Mouse (Mus musculus) G1E (cell line): ENCODE data around the gene Atf6. TPM values are rescaled to one million over a fixed set of nuclear protein-coding genes. Genes with fewer than 3 reads are reported as not detected.

Experiments
- ATAC-seq: 2 replicates; pipeline ENCODE4 v1.8.0; 2016; ENCODE audit warnings: mild to moderate bottlenecking; ENCODE audit not compliant: insufficient number of reproducible peaks, poor library complexity, low FRiP score, severe bottlenecking; ENCODE audit errors: extremely low read depth
- DNase-seq: peaks from one replicate; pipeline ENCODE4 v3.0.0; 2012; ENCODE audit warnings: low spot score
- H3K27me3 ChIP-seq: 2 replicates; pipeline ENCODE4 v1.6.1; 2012; ENCODE audit warnings: mild to moderate bottlenecking, low read length, inconsistent platforms; ENCODE audit not compliant: insufficient read depth
- H3K36me3 ChIP-seq: replicated peaks from 2 replicates; pipeline ENCODE3; 2012; ENCODE audit warnings: mild to moderate bottlenecking, inconsistent platforms
- H3K4me1 ChIP-seq: 2 replicates; pipeline ENCODE4 v1.6.1; 2012; ENCODE audit warnings: low read depth, low read length, inconsistent platforms, mixed read lengths; ENCODE audit not compliant: insufficient read depth
- H3K4me3 ChIP-seq: 2 replicates; pipeline ENCODE4 v1.5.1; 2012; ENCODE audit warnings: low read depth, mild to moderate bottlenecking, inconsistent platforms, low read length, moderate library complexity, mixed read lengths
- H3K9me3 ChIP-seq: replicated peaks from 2 replicates; pipeline ENCODE4 v1.6.1; 2012; ENCODE audit warnings: inconsistent platforms
- CTCF ChIP-seq: IDR thresholded peaks from 2 replicates; pipeline ENCODE4 v1.5.1; 2012; ENCODE audit warnings: low read depth, low read length, inconsistent platforms, mixed read lengths
- GATA1 ChIP-seq: IDR thresholded peaks from 2 replicates; pipeline ENCODE4 v1.6.1; 2012; ENCODE audit warnings: borderline replicate concordance, low read length, inconsistent platforms, mixed read lengths
- GATA2 ChIP-seq: IDR thresholded peaks from 2 replicates; pipeline ENCODE4 v1.6.1; 2012; ENCODE audit warnings: low read depth, low read length, inconsistent platforms, borderline replicate concordance
- POLR2AphosphoS5 ChIP-seq: IDR thresholded peaks from 2 replicates; pipeline ENCODE4 v1.6.1; 2012; ENCODE audit warnings: low read depth, low read length, inconsistent platforms; ENCODE audit not compliant: insufficient replicate concordance
- TAL1 ChIP-seq: conservative IDR thresholded peaks from 2 replicates; pipeline ENCODE4 v1.6.1; 2012; ENCODE audit warnings: low read depth, low read length, inconsistent platforms, mixed read lengths
- polyA plus RNA-seq: library from polyadenylated mRNA; stranded (reverse); fragments of >175 nt; gene quantifications from 2 replicates; pipeline ENCODE4 v1.2.3, GENCODE M21; 2012
- total RNA-seq, 2 experiments: library from RNA; stranded (forward) in 1 of 2; stranded (reverse) in 1 of 2; fragments of 200-1000 nt in 1 of 2; fragments of >200 nt in 1 of 2; fragmentation: Nextera tagmentation in 1 of 2; gene quantifications; 2 replicates each; pipeline ENCODE4 v1.2.3; 2014 to 2017

Gene Atf6
- total and polyA plus RNA-seq, 3 experiments: 2.1 to 44.6 (median 22.7) TPM

DNA sequence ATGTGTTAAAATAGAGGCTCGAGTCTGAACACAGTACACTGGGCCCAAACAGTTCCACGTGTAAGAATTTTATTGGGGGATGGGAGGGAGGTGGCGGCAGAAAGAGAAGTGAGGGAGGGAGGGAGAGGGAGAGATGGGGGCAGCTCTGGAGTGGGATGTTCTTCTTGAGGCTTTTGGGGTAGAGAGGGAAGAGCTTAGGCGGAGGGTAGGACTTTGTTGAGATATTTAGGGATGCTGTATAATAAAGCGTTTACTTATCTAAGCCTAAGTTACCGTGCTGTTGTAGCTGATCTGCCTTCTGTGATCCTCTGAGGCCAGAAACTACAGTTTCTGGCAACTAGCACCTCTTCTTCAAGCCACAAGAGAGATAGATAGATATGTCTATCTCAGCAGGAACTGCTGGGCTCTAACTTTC lies 18.5 kb upstream of the Atf6 start:
- H3K36me3 ChIP-seq: peaks cover 17% of the 10 kb centered on the region
- peaks cover 13% of the 10 kb centered on the region for H3K4me1 ChIP-seq
- no peak for ATAC-seq
- no peak for DNase-seq
- no peaks in the 10 kb centered on the region for H3K9me3 ChIP-seq
- H3K27me3 ChIP-seq: peaks cover 2% of the 10 kb centered on the region
- TF ChIP-seq CTCF (no peak), POLR2AphosphoS5 (no peak), GATA1 (no peak), TAL1 (no peak), GATA2 (no peak)
- H3K4me3 ChIP-seq: no peak overlapping the region

DNA sequence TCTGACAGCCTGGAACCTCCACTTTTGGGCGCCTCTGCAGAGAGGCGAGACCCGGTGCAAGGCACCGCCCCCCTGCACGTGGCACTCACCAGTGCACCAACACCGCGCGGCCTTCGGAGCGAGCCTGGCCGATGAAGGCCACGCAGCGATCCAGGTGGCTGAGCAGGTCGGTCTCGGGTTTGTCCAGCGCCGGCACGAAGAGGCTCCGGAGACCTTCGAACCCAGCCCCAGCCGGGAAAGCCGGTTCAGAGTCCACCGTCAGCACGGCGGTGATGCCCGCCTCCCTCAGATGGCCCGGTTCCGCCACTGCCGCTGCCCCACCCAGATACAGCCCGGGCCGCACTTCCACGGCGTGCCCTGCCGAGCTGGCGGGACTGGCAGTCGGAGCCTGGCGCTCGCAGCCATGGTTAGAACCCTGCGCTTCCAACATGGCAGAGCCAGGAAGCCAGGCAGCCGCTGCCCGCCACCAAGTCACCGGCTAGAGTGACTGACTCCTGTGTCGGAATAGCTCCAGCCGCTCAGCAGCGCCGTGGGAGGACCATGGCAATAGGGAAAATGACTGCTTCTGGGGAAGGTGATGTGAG lies 17.5 kb upstream of the Atf6 start, which contains the start of the genes Gm26620 and Dusp12:
Gene Gm26620 (plus strand): TSS at position 88 of the 584 bp plus-strand sequence.
Gene Dusp12 (minus strand): TSS at position 563 of the 584 bp plus-strand sequence.
- H3K4me1 ChIP-seq: peaks cover 13% of the 10 kb centered on the region
- TF ChIP-seq CTCF (0 out of 2 replicates have a peak, but pooled peaks have one; percentile 12), POLR2AphosphoS5 (no peak), GATA1 (no peak), TAL1 (no peak), GATA2 (no peak)
- peak within 1 kb of the TSS; percentile 97 for H3K4me3 ChIP-seq
- DNase-seq (peak; percentile 79), ATAC-seq (peak; percentile 99)
- H3K9me3 ChIP-seq: no peaks in the 10 kb centered on the region
- H3K36me3 ChIP-seq: peaks cover 27% of the 10 kb centered on the region
- peaks cover 2% of the 10 kb centered on the region; the same call in 1 of the 2 replicates for H3K27me3 ChIP-seq

DNA sequence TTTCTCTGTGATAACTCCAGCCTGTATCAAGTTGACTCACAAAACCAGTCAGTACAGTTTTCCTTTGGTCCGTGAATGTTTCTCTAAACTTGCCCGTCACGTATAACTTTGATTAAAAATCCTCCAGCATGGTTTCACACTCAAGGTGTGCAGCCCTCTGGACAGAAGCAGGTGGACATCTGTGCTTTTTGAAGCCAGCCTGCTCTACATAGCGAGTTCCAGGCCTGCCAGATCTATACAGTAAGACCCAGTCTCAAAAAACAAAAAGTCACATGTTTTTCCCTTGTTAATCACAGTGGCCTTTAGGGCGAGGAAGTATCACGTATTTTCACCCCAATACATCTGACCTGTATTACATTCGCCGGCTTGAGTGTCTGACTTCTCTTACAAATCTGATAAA lies 16.8 kb upstream of the Atf6 start:
- Histone ChIP-seq H3K9me3 (no peaks in the 10 kb centered on the region), H3K27me3 (peaks cover 2% of the 10 kb centered on the region; the same call in 1 of the 2 replicates), H3K4me3 (peak overlapping the region; percentile 97), H3K36me3 (peaks cover 32% of the 10 kb centered on the region), H3K4me1 (peaks cover 13% of the 10 kb centered on the region)
- ATAC-seq (no peak), DNase-seq (no peak)
- TF ChIP-seq POLR2AphosphoS5: no peak
- no peak for TF ChIP-seq TAL1
- TF ChIP-seq GATA1: no peak
- no peak for TF ChIP-seq CTCF
- no peak for TF ChIP-seq GATA2

GRCm38 (mm10) chr1:170882915-170883485 lies 15.4 kb upstream of the Atf6 start:
- ATAC-seq: no peak
- Histone ChIP-seq H3K4me3 (no peak overlapping the region), H3K27me3 (peaks cover under 1% of the 10 kb centered on the region; the same call in 1 of the 2 replicates), H3K36me3 (peaks cover 37% of the 10 kb centered on the region), H3K9me3 (no peaks in the 10 kb centered on the region), H3K4me1 (peaks cover 13% of the 10 kb centered on the region)
- no peak for DNase-seq
- TF ChIP-seq GATA1 (no peak), TAL1 (no peak), CTCF (no peak), GATA2 (no peak), POLR2AphosphoS5 (no peak)

- TF ChIP-seq POLR2AphosphoS5: no peak
- TF ChIP-seq GATA2: no peak
- TF ChIP-seq GATA1: no peak
- no peak for TF ChIP-seq TAL1
- TF ChIP-seq CTCF: no peak
- ATAC-seq: no peak
- H3K9me3 ChIP-seq: no peaks in the 10 kb centered on the region
- H3K36me3 ChIP-seq: peaks cover 59% of the 10 kb centered on the region
- H3K4me3 ChIP-seq: no peak overlapping the region
- DNase-seq: no peak
- H3K4me1 ChIP-seq: peaks cover 6% of the 10 kb centered on the region; the same call in 1 of the 2 replicates
- H3K27me3 ChIP-seq: no peaks in the 10 kb centered on the region
These were observed 9.3 kb upstream of the Atf6 start for GRCm38 (mm10) chr1:170876906-170877305.

DNA sequence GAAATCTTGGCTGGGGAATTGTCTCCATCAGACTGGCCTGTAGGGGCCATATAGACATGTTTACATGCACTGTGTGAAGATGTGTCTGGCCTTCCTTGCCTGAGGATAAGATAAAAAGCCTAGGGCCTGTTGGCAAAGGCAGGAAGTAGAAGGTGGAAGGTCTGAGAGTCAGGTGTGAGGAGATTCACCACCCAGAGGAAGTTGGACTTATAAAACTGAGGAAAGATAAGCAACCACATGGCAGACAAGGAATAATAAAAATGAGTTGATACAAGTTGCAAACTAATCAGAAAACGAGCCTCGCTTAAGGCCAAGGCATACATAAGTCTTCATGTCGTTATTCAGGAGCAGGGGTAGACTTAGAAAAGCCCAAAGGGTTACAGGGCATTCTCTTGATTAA lies 8.1 kb upstream of the Atf6 start:
- Histone ChIP-seq H3K36me3 (peaks cover 54% of the 10 kb centered on the region), H3K4me1 (peaks cover 6% of the 10 kb centered on the region), H3K9me3 (no peaks in the 10 kb centered on the region), H3K4me3 (no peak overlapping the region), H3K27me3 (no peaks in the 10 kb centered on the region)
- DNase-seq (no peak), ATAC-seq (no peak)
- TF ChIP-seq GATA2 (no peak), POLR2AphosphoS5 (no peak), TAL1 (no peak)
